In the genomic region with DNA sequence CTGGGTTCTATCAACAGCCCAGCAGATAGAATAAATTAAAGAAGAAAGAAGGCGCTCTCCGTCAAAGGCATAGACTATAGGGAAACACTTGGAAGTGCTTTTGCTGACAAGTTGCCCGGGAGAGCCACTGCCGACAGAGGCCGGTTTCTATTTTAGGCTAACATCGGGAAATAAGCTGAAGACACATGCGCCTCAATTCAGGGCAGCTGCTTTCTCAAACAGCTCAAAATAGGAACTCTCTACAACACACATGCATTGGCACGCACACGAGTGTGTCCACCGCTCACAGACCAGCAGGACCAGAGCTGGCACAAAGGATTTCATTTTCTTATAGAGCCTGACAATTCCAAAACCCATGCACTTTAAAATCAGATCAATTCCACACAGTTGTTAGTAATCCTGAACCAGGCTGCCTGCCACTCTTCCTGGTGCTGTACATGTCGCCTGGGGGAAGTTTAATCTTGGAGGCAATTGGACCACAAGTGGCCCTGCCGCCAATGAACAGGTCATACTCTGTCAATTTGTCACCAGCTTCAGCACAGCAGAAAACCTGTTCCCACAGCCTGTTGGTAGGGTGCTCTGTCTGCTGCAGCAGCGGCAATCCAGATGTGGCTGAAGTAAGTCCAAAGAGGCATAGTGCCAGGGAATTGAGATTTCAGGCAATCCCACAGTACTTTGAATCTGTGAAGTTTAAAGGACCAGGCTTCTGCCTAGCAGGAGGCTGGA, we compare ENCODE assay signal across 8 mouse cellular contexts.
DNase-seq lines count a peak whose midpoint lies in the region; ATAC-seq and TF ChIP-seq lines count a peak whose summit lies in the region.

No protein-coding gene starts in this region.

- H3K27ac ChIP-seq in lung, embryonic 15.5 days, result peak overlapping the region; percentile 74
- H3K27ac ChIP-seq in gastrocnemius, adult 2 months, result peak overlapping the region; percentile 83
- H3K27ac ChIP-seq in intestine, embryonic 14.5 days (ENCODE audit: low read depth), result peak overlapping the region; percentile 47; the same call in 1 of the 2 replicates
- peak overlapping the region; percentile 64; the same call in 1 of the 2 replicates for H3K27ac ChIP-seq in limb, embryonic 12.5 days
- peak overlapping the region; percentile 27; the same call in 1 of the 2 replicates for H3K27ac ChIP-seq in small intestine, adult 2 months (ENCODE audit: insufficient read depth, low read depth, low read length)

- DNase-seq in lung, postnatal 36 days, result no peak
- DNase-seq in gastrocnemius, adult 2 months, result peak; percentile 63
- no peak for DNase-seq in intestine, embryonic 14.5 days (ENCODE audit: low spot score)
- DNase-seq in urinary bladder, postnatal 10 days (ENCODE audit: low spot score), result no peak
- DNase-seq in ovary, adult 18-20 months (ENCODE audit: low spot score), result no peak

- no peaks in the 10 kb centered on the region for H3K36me3 ChIP-seq in lung, embryonic 15.5 days
- no peaks in the 10 kb centered on the region; the same call in 1 of the 2 replicates for H3K36me3 ChIP-seq in intestine, embryonic 14.5 days (ENCODE audit: control insufficient read depth, insufficient read depth, low read length)
- H3K36me3 ChIP-seq in limb, embryonic 12.5 days, result no peaks in the 10 kb centered on the region
- H3K36me3 ChIP-seq in small intestine, adult 2 months (ENCODE audit: control insufficient read depth, insufficient read depth, low read length), result no peaks in the 10 kb centered on the region

- H3K9ac ChIP-seq in lung, embryonic 15.5 days, result no peak overlapping the region
- no peak overlapping the region for H3K9ac ChIP-seq in intestine, embryonic 14.5 days (ENCODE audit: low read length)
- no peak overlapping the region for H3K9ac ChIP-seq in limb, embryonic 12.5 days (replicated peaks)

- peaks cover 48% of the 10 kb centered on the region for H3K4me1 ChIP-seq in lung, embryonic 15.5 days
- peaks cover 30% of the 10 kb centered on the region for H3K4me1 ChIP-seq in intestine, embryonic 14.5 days (replicated peaks; ENCODE audit: control insufficient read depth, insufficient read depth, low read length)
- peaks cover 35% of the 10 kb centered on the region for H3K4me1 ChIP-seq in limb, embryonic 12.5 days (replicated peaks)
- H3K4me1 ChIP-seq in small intestine, adult 2 months (ENCODE audit: control insufficient read depth, insufficient read depth, insufficient read length, low read length), result peaks cover 4% of the 10 kb centered on the region; the same call in 1 of the 2 replicates

- TF ChIP-seq CTCF in gastrocnemius, adult 2 months (IDR thresholded peaks at IDR 0.05), result no peak
- TF ChIP-seq CTCF in small intestine, adult 2 months (IDR thresholded peaks at IDR 0.05; ENCODE audit: extremely low read depth, insufficient read length, insufficient replicate concordance, low read depth, low read length), result no peak

- H3K27me3 ChIP-seq in lung, embryonic 15.5 days, result no peaks in the 10 kb centered on the region
- no peaks in the 10 kb centered on the region for H3K27me3 ChIP-seq in intestine, embryonic 14.5 days (replicated peaks; ENCODE audit: control insufficient read depth, insufficient read depth, low read length)
- H3K27me3 ChIP-seq in limb, embryonic 12.5 days, result peaks cover 32% of the 10 kb centered on the region
- H3K27me3 ChIP-seq in small intestine, adult 2 months (ENCODE audit: control insufficient read depth, insufficient read depth, low read length), result no peaks in the 10 kb centered on the region

- peak; percentile 27 for ATAC-seq in lung, embryonic 15.5 days (ENCODE audit: borderline replicate concordance, extremely low read depth, low FRiP score, low TSS enrichment)
- ATAC-seq in intestine, embryonic 14.5 days (replicated peaks; ENCODE audit: low FRiP score, low TSS enrichment, low read depth), result no peak
- ATAC-seq in limb, embryonic 12.5 days (ENCODE audit: insufficient number of reproducible peaks, insufficient read depth, low FRiP score, low TSS enrichment, low read depth), result no peak

- H3K4me3 ChIP-seq in lung, embryonic 15.5 days, result no peak overlapping the region
- peak overlapping the region; percentile 38 for H3K4me3 ChIP-seq in gastrocnemius, adult 2 months
- no peak overlapping the region for H3K4me3 ChIP-seq in intestine, embryonic 14.5 days (ENCODE audit: low read depth, low read length)
- no peak overlapping the region for H3K4me3 ChIP-seq in limb, embryonic 12.5 days (replicated peaks)
- H3K4me3 ChIP-seq in small intestine, adult 2 months (ENCODE audit: low read depth, low read length), result no peak overlapping the region

- TF ChIP-seq POLR2A in small intestine, adult 2 months (IDR thresholded peaks at IDR 0.05; ENCODE audit: low read depth, low read length), result no peak

- intact Hi-C loops in gastrocnemius, adult 2 months (cut with DNase I), result no loop called here

- H3K9me3 ChIP-seq in lung, embryonic 15.5 days, result no peaks in the 10 kb centered on the region
- H3K9me3 ChIP-seq in intestine, embryonic 14.5 days (ENCODE audit: control insufficient read depth, low read length), result no peaks in the 10 kb centered on the region
- H3K9me3 ChIP-seq in limb, embryonic 12.5 days, result no peaks in the 10 kb centered on the region

- H3K4me2 ChIP-seq in lung, embryonic 15.5 days, result peak overlapping the region; percentile 4; the same call in 1 of the 2 replicates
- no peak overlapping the region for H3K4me2 ChIP-seq in intestine, embryonic 14.5 days (ENCODE audit: low read length)
- no peak overlapping the region for H3K4me2 ChIP-seq in limb, embryonic 12.5 days

- 21% methylated on average over 13 of the region's 13 CpGs for WGBS in lung, embryonic 15.5 days
- 46% methylated on average over 13 of the region's 13 CpGs for WGBS in intestine, embryonic 14.5 days
- 64% methylated on average over 13 of the region's 13 CpGs for WGBS in limb, embryonic 12.5 days
- WGBS in small intestine, adult 2 months, result 67% methylated on average over 13 of the region's 13 CpGs

Comparison
In these comparisons a context has a peak if more than half of its experiments do, and no peak if none do; other contexts are left out.
1. H3K27ac ChIP-seq: peak in every context shown above with its lines; median percentile 83 in gastrocnemius, adult 2 months; 74 in lung, embryonic 15.5 days; 64 in limb, embryonic 12.5 days; 47 in intestine, embryonic 14.5 days; 27 in small intestine, adult 2 months.